Mouse (Mus musculus) thymus, adult 2 months (tissue): ENCODE data around the gene Hist1h1e. TPM values are rescaled to one million over a fixed set of nuclear protein-coding genes. Genes with fewer than 3 reads are reported as not detected.
A peak's percentile ranks its signal among the peaks of the same experiment; 100 is the strongest.

Experiments used
- DNase-seq: peaks from one replicate; pipeline ENCODE4 v3.0.0; 2021
- H3K27ac ChIP-seq: fragments of 200-500 bp; 2 replicates; pipeline ENCODE4 v1.5.1; 2012; ENCODE audit warnings: low read length, control low read depth; ENCODE audit not compliant: control insufficient read depth, insufficient read depth
- H3K27me3 ChIP-seq: fragments of 200-500 bp; 2 replicates; pipeline ENCODE4 v1.6.1; 2012; ENCODE audit warnings: mild to moderate bottlenecking, low read length, moderate library complexity, mixed read lengths; ENCODE audit not compliant: control insufficient read depth, insufficient read depth
- H3K36me3 ChIP-seq: fragments of 200-500 bp; 2 replicates; pipeline ENCODE4 v1.6.1; 2012; ENCODE audit warnings: mild to moderate bottlenecking, low read length, moderate library complexity; ENCODE audit not compliant: control insufficient read depth, insufficient read depth
- H3K4me1 ChIP-seq: fragments of 200-500 bp; replicated peaks from 2 replicates; pipeline ENCODE4 v1.6.1; 2012; ENCODE audit warnings: low read length; ENCODE audit not compliant: control insufficient read depth, insufficient read depth
- H3K4me3 ChIP-seq: fragments of 200-500 bp; 2 replicates; pipeline ENCODE4 v1.5.1; 2012; ENCODE audit warnings: mild to moderate bottlenecking, low read length, control low read depth, moderate library complexity; ENCODE audit not compliant: control insufficient read depth, insufficient read depth
- CTCF ChIP-seq: fragments of 200-500 bp; IDR thresholded peaks from 2 replicates; pipeline ENCODE4 v1.5.1; 2012; ENCODE audit warnings: mild to moderate bottlenecking, control low read depth, low read length, moderate library complexity, borderline replicate concordance; ENCODE audit not compliant: control insufficient read depth, poor library complexity, insufficient read depth; ENCODE audit errors: extremely low read depth
- POLR2A ChIP-seq: fragments of 200-500 bp; IDR thresholded peaks from 2 replicates; pipeline ENCODE4 v1.6.1; 2012; ENCODE audit warnings: mild to moderate bottlenecking, low read length, control low read depth, moderate library complexity; ENCODE audit not compliant: control insufficient read depth, poor library complexity, insufficient read depth; ENCODE audit errors: extremely low read depth
- WGBS: fragments of 180-500 bp; shearing (Covaris S2); methylation state at CpG from one replicate; pipeline ENCODE4 v1.1.7; 2018; 5-methylcytosine and 5-hydroxymethylcytosine counted together
- polyA plus RNA-seq: library from polyadenylated mRNA; depleted of rRNA; stranded (reverse); fragments of >200 nt; gene quantifications from 2 replicates; pipeline ENCODE4 v1.2.3, GENCODE M21; 2012

The Hist1h1e gene
- polyA plus RNA-seq, 1 experiment, result 9.4 TPM

DNA sequence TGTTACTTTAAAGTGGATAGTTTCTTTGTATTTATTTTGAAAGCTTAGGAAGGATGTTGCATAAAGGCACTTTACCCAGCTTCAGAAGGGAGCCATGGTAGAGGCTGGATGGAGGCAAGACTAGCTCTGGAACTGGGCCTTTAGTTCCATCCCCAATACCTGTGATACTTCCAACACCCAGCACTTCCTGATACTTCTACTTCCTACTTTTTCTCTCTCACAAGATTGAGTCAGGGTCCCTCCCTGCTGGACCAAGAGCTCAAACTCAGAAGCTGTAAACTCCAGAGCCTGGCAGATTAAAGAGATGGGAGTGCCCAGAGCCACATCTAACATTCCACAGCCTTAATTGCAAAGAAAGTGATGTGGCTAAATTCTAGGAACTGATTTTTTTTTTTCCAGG, 38.0 kb downstream of the Hist1h1e start:
- TF ChIP-seq POLR2A (no peak), CTCF (no peak)
- no peak for DNase-seq
- peaks cover 11% of the 10 kb centered on the region for H3K4me1 ChIP-seq
- peak overlapping the region; percentile 99 for H3K27ac ChIP-seq
- no peak overlapping the region for H3K4me3 ChIP-seq
- H3K27me3 ChIP-seq, result no peaks in the 10 kb centered on the region
- no peaks in the 10 kb centered on the region for H3K36me3 ChIP-seq

DNA sequence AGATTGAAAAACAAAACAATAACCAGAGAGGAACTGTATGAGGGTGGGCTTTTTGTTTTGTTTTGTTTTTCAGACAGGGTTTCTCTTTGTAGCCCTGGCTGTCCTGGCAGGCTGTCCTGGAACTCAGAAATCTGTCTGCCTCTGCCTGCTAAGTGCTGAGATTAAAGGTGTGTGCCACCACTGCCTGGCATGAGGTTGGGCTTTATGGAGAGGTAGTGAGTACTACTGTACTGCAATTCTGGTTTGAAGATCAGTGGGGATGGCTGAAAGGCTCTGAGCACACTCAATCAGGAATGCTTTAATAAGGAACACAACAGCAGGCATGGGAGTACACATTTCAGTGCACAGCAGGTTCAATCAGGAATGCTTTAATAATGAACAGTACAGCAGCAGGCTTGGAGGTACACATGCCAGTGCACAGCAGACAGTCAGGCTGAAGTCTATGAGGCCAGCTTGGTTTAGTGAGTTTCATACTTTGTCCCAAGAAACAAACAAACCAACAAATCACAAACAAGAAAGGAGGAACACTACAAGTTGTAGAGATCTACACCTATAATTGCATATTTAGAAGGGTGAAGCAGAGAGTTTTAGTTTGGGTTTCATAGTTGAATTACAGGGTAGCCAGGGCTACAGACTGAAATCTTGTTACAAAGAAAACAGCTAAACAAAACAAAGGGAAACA, 38.8 kb downstream of the Hist1h1e start:
- TF ChIP-seq POLR2A (no peak), CTCF (no peak)
- H3K4me1 ChIP-seq, result peaks cover 11% of the 10 kb centered on the region
- no peak for DNase-seq
- H3K27me3 ChIP-seq, result no peaks in the 10 kb centered on the region
- no peak overlapping the region for H3K4me3 ChIP-seq
- peak overlapping the region; percentile 75 for H3K27ac ChIP-seq
- no peaks in the 10 kb centered on the region for H3K36me3 ChIP-seq

DNA sequence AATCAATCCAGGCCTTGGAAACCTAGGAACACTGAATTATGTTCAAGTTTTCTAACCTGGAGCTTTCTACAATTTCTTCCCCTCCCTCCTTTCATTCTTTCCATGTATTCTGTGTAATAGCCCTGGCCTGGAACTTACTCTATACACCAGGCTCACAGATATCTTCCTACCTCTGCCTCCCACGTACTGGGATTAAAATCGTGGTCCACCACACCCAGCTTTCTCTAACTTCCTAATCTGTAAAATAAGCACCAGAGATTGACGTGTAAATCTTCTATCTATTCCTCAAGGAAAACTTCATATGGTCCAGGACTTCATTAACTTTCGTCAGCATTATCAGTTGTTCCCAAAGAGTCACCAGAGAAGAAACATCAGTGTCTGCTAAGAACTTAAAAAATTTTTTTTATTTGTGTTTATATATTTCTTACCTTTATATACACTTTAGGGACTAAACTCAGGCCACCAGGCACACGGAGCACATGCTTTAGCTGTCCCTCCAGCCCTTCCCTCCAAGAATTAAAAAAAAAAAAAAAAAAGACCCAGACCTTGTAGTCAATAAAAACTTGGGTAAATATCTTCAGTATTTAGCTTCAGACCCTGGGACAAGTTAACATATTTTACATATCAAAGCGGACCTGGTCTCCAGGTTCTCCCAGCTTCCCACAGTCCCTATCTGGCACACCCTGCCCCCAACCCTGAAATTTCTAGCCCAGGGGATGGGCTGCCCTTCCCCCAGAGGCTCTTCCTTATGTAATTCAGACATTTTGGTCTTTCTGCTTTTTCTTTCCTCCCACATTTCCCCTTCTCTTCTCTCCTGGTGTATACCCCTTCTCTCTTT, 39.9 kb downstream of the Hist1h1e start:
- Histone ChIP-seq H3K4me3 (no peak overlapping the region), H3K27me3 (no peaks in the 10 kb centered on the region), H3K4me1 (peaks cover 11% of the 10 kb centered on the region), H3K27ac (peak overlapping the region; percentile 69), H3K36me3 (no peaks in the 10 kb centered on the region)
- no peak for TF ChIP-seq POLR2A
- no peak for TF ChIP-seq CTCF
- no peak for DNase-seq
- 31% methylated on average over 6 of the region's 6 CpGs for WGBS

- Histone ChIP-seq H3K27ac (peak within 1 kb of the TSS; percentile 73), H3K4me1 (peaks cover 10% of the 10 kb centered on the region), H3K36me3 (no peaks in the 10 kb centered on the region), H3K27me3 (no peaks in the 10 kb centered on the region), H3K4me3 (peak within 1 kb of the TSS; percentile 49)
- peak; percentile 95 for DNase-seq
- under 1% methylated on average over 43 of the region's 43 CpGs for WGBS
- TF ChIP-seq CTCF (no peak), POLR2A (peak; percentile 98)
Measured at GRCm38 (mm10) chr13:23581408-23582218, 40.7 kb downstream of the Hist1h1e start, which contains the start of gene Hist1h4d. Gene Hist1h4d (plus strand): TSS chr13:23581598.

- 95% methylated on average over 1 of the region's 1 CpGs for WGBS
- no peaks in the 10 kb centered on the region for H3K36me3 ChIP-seq
Measured at GRCm38 (mm10) chr13:23577835-23578234, 44.5 kb downstream of the Hist1h1e start.

More at GRCm38 (mm10) chr13:23577835-23578234, 44.5 kb downstream of the Hist1h1e start:
- no peak overlapping the region for H3K4me3 ChIP-seq
- DNase-seq, result no peak
- H3K27ac ChIP-seq, result no peak overlapping the region
- H3K4me1 ChIP-seq, result peaks cover 8% of the 10 kb centered on the region
- TF ChIP-seq POLR2A (no peak), CTCF (no peak)
- H3K27me3 ChIP-seq, result no peaks in the 10 kb centered on the region
